Mouse (Mus musculus) C2C12 (cell line): ENCODE results near the gene 3300002I08Rik.

Experiments used
- CEBPB ChIP-seq: IDR thresholded peaks from one replicate; pipeline ENCODE4 v1.6.1; 2011; ENCODE audit warnings: low read depth, mild to moderate bottlenecking, control low read depth, moderate library complexity
- CTCF ChIP-seq: IDR thresholded peaks from one replicate; pipeline ENCODE4 v1.5.1; 2011; ENCODE audit not compliant: control insufficient read depth, insufficient read depth, insufficient read length
- FOSL1 ChIP-seq: IDR thresholded peaks from one replicate; pipeline ENCODE4 v1.8.0; 2011; ENCODE audit warnings: mild to moderate bottlenecking, low read length; ENCODE audit not compliant: poor library complexity, insufficient read depth, severe bottlenecking
- MAX ChIP-seq: IDR thresholded peaks from one replicate; pipeline ENCODE4 v1.6.1; 2011; ENCODE audit warnings: mild to moderate bottlenecking, control low read depth
- MYOD1 ChIP-seq: IDR thresholded peaks from one replicate; pipeline ENCODE4 v1.6.1; 2011; ENCODE audit warnings: low read depth; ENCODE audit not compliant: control insufficient read depth, insufficient read length
- MYOG ChIP-seq: IDR thresholded peaks from one replicate; pipeline ENCODE4 v1.6.1; 2011; ENCODE audit not compliant: control insufficient read depth, insufficient read length; ENCODE audit errors: extremely low read depth
- USF1 ChIP-seq: IDR thresholded peaks from one replicate; pipeline ENCODE4 v1.6.1; 2011; ENCODE audit warnings: low read depth, mild to moderate bottlenecking, control low read depth, moderate library complexity

GRCm38 (mm10) chr2:150316140-150316539 is 46.4 kb downstream of the 3300002I08Rik start:
- no peak for TF ChIP-seq CTCF
- TF ChIP-seq MYOG, result no peak
- TF ChIP-seq USF1, result no peak
- TF ChIP-seq MAX, result no peak
- no peak for TF ChIP-seq FOSL1
- no peak for TF ChIP-seq CEBPB
- no peak for TF ChIP-seq MYOD1
